Mouse (Mus musculus): ENCODE measurements around the gene Nf2. TPM values are rescaled to one million over a fixed set of nuclear protein-coding genes. Genes with fewer than 3 reads are reported as not detected.
"Not testable (repeated sequence)": the region's sequence is repeated elsewhere in the genome, so short reads cannot be mapped to it uniquely, and the experiment has no call there.

Nf2 gene
- polyA plus RNA-seq, 1 experiment from 2014 or later, result 16.0 TPM

DNA sequence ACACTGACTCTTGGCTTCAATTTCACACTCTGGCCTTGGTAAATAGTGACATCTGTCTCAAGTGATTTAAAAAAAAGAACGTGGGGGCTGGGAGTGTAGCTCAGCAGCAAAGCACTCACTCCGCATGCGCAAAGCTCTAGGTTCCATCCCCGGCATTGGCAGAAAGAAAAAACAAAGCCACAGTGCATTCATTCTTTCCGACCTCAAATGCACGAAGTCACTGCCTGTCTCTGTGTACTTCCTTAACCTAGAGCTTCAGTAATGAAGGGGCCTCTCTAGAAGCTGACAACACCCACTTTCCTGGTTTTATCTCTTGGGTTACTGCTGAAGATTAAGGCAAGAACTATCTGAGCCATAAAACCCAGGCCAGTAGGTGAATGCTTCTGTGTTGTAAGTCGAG, 45.4 kb downstream of the Nf2 start:
- no peaks in the 10 kb centered on the region for H3K9me3 ChIP-seq (ENCODE audit: control insufficient read depth)
- TF ChIP-seq CTCF (IDR thresholded peaks at IDR 0.05; ENCODE audit: low read depth), result no peak
- H3K27me3 ChIP-seq (replicated peaks; ENCODE audit: control insufficient read depth, insufficient read depth, low read length), result no peaks in the 10 kb centered on the region
- no peak overlapping the region for H3K9ac ChIP-seq (ENCODE audit: low read depth, low read length)
- ATAC-seq, result peak; percentile 78
- H3K27ac ChIP-seq (ENCODE audit: low read depth, low read length), result peak overlapping the region; percentile 50
- no peaks in the 10 kb centered on the region for H3K4me1 ChIP-seq (replicated peaks; ENCODE audit: control insufficient read depth, insufficient read depth, low read length)
- H3K4me3 ChIP-seq (ENCODE audit: low read depth, low read length), result no peak overlapping the region
- H3K4me2 ChIP-seq (replicated peaks; ENCODE audit: low read depth), result no peak overlapping the region
- 23% methylated on average over 7 of the region's 7 CpGs for WGBS
- H3K36me3 ChIP-seq (ENCODE audit: control insufficient read depth, insufficient read depth), result peaks cover 11% of the 10 kb centered on the region

DNA sequence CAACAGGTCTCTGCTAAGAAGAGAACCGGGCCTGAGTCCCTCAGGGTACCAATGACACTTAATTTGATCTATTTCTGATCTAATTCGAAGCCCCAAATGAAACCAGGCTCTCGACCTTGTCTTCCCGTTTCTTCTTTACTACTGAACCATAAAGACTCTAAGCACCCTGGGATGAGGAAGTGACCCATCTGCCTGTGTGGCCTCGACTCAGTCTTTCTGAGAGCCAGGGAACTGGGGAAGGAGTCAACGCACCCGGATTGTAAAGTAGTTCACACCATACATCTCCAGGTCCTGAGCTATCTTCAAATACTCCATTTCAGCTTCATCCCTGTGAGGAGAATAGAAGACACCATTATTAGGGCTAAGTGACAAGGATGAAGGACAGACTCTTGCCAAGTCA, 45.9 kb downstream of the Nf2 start:
- no peak for ATAC-seq
- Histone ChIP-seq H3K4me1 (replicated peaks; ENCODE audit: control insufficient read depth, insufficient read depth, low read length) (no peaks in the 10 kb centered on the region), H3K36me3 (ENCODE audit: control insufficient read depth, insufficient read depth) (peaks cover 8% of the 10 kb centered on the region), H3K4me3 (ENCODE audit: low read depth, low read length) (no peak overlapping the region), H3K9me3 (ENCODE audit: control insufficient read depth) (no peaks in the 10 kb centered on the region), H3K4me2 (replicated peaks; ENCODE audit: low read depth) (no peak overlapping the region), H3K27me3 (replicated peaks; ENCODE audit: control insufficient read depth, insufficient read depth, low read length) (no peaks in the 10 kb centered on the region), H3K9ac (ENCODE audit: low read depth, low read length) (no peak overlapping the region), H3K27ac (ENCODE audit: low read depth, low read length) (peak overlapping the region; percentile 50)
- TF ChIP-seq CTCF (IDR thresholded peaks at IDR 0.05; ENCODE audit: low read depth), result no peak
- 60% methylated on average over 7 of the region's 7 CpGs for WGBS

DNA sequence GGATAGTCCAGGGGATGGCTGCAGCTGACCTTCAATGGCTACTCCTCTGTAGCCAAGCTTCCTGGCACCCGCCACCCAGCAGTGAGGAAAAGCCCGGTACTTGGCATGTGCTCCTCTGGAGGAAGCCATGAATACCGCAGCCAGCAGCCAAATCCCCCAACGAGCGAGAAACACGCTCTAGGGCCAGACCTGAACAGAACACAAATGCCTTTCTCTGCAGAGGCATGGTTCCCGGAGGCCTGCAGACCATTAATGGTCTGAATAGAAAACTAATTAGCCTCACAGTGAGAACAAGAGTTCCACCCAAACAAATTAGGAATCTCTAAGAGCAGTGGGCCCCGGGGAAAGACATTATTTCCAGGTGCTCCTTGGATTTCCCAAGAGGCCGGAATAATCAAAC, 46.3 kb downstream of the Nf2 start:
- ATAC-seq, result no peak
- Histone ChIP-seq H3K4me1 (replicated peaks; ENCODE audit: control insufficient read depth, insufficient read depth, low read length) (no peaks in the 10 kb centered on the region), H3K36me3 (ENCODE audit: control insufficient read depth, insufficient read depth) (peaks cover 6% of the 10 kb centered on the region), H3K9ac (ENCODE audit: low read depth, low read length) (no peak overlapping the region), H3K27ac (ENCODE audit: low read depth, low read length) (no peak overlapping the region), H3K4me2 (replicated peaks; ENCODE audit: low read depth) (no peak overlapping the region), H3K4me3 (ENCODE audit: low read depth, low read length) (no peak overlapping the region), H3K27me3 (replicated peaks; ENCODE audit: control insufficient read depth, insufficient read depth, low read length) (no peaks in the 10 kb centered on the region), H3K9me3 (ENCODE audit: control insufficient read depth) (no peaks in the 10 kb centered on the region)
- TF ChIP-seq CTCF (IDR thresholded peaks at IDR 0.05; ENCODE audit: low read depth), result no peak
- 85% methylated on average over 9 of the region's 9 CpGs for WGBS

DNA sequence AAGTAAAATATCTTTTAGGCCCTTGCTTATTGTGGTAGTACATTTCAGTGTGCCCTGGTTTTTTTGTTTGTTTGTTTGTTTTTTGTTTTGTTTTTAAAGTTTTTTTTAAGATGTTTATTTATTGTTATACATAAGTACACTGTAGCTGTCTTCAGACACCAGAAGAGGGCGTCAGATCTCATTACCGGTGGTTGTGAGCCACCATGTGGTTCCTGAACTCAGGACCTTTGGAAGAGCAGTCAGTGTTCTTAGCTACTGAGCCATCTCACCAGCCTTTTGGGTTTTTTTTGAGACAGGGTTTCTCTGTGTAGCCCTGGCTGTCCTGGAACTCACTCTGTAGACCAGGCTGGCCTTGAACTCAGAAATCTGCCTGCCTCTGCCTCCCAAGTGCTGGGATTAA, 46.9 kb downstream of the Nf2 start:
- not testable (repeated sequence) for H3K36me3 ChIP-seq (ENCODE audit: control insufficient read depth, insufficient read depth); H3K9me3 ChIP-seq (ENCODE audit: control insufficient read depth); H3K4me2 ChIP-seq (replicated peaks; ENCODE audit: low read depth); H3K4me1 ChIP-seq (replicated peaks; ENCODE audit: control insufficient read depth, insufficient read depth, low read length); H3K27ac ChIP-seq (ENCODE audit: low read depth, low read length); H3K4me3 ChIP-seq (ENCODE audit: low read depth, low read length); ATAC-seq; H3K9ac ChIP-seq (ENCODE audit: low read depth, low read length); H3K27me3 ChIP-seq (replicated peaks; ENCODE audit: control insufficient read depth, insufficient read depth, low read length)
- 82% methylated on average over 2 of the region's 2 CpGs for WGBS

DNA sequence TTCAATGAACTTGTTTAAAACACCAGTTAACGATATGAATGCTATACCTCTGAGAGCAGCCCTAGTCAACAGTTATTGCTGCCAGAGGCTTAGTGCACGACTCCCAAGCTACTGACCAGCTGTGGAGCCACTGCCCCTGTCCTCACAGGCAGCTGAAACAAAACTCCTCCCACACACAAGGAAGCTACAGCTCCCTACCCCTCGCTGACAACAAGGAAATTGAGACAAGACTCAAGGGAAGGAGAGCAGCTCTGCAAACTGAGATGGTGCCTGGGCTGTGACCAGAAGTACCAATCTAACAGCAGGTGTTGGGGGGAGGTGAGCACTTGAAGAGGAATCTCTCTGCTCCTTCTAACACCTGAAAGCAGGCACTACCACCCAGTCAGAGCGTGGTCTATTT, 48.7 kb downstream of the Nf2 start:
- Histone ChIP-seq H3K27me3 (replicated peaks; ENCODE audit: control insufficient read depth, insufficient read depth, low read length) (no peaks in the 10 kb centered on the region), H3K9me3 (ENCODE audit: control insufficient read depth) (no peaks in the 10 kb centered on the region), H3K4me1 (replicated peaks; ENCODE audit: control insufficient read depth, insufficient read depth, low read length) (no peaks in the 10 kb centered on the region), H3K4me3 (ENCODE audit: low read depth, low read length) (no peak overlapping the region), H3K9ac (ENCODE audit: low read depth, low read length) (no peak overlapping the region), H3K36me3 (ENCODE audit: control insufficient read depth, insufficient read depth) (peaks cover 7% of the 10 kb centered on the region; the same call in 1 of the 2 replicates), H3K27ac (ENCODE audit: low read depth, low read length) (no peak overlapping the region), H3K4me2 (replicated peaks; ENCODE audit: low read depth) (no peak overlapping the region)
- TF ChIP-seq CTCF (IDR thresholded peaks at IDR 0.05; ENCODE audit: low read depth), result no peak
- WGBS, result 59% methylated on average over 4 of the region's 4 CpGs
- ATAC-seq, result no peak

DNA sequence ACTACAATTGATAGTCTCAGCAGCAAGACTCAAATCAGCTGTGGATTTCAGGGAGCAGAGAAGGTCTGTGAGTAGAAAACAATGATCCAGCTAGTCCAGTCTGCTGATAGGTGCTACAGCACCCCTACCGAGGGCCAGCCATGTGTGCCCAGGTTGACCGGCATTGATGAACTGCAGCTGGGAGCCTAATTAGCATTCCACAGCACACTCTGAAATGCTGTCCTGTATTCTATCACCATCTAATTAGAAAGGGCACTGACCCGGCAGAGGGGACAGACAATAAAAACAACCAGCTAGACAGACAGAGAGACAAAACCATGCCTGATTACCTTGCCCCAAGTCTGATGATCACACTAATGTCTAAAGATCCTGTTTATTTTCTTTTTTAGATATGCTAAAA, 56.3 kb downstream of the Nf2 start:
- Histone ChIP-seq H3K4me3 (ENCODE audit: low read depth, low read length) (no peak overlapping the region), H3K36me3 (ENCODE audit: control insufficient read depth, insufficient read depth) (peaks cover 53% of the 10 kb centered on the region), H3K27ac (ENCODE audit: low read depth, low read length) (no peak overlapping the region), H3K27me3 (replicated peaks; ENCODE audit: control insufficient read depth, insufficient read depth, low read length) (no peaks in the 10 kb centered on the region), H3K4me1 (replicated peaks; ENCODE audit: control insufficient read depth, insufficient read depth, low read length) (no peaks in the 10 kb centered on the region), H3K9ac (ENCODE audit: low read depth, low read length) (no peak overlapping the region), H3K9me3 (ENCODE audit: control insufficient read depth) (no peaks in the 10 kb centered on the region), H3K4me2 (replicated peaks; ENCODE audit: low read depth) (no peak overlapping the region)
- no peak for ATAC-seq
- 63% methylated on average over 3 of the region's 3 CpGs for WGBS
- TF ChIP-seq CTCF (IDR thresholded peaks at IDR 0.05; ENCODE audit: low read depth), result no peak

DNA sequence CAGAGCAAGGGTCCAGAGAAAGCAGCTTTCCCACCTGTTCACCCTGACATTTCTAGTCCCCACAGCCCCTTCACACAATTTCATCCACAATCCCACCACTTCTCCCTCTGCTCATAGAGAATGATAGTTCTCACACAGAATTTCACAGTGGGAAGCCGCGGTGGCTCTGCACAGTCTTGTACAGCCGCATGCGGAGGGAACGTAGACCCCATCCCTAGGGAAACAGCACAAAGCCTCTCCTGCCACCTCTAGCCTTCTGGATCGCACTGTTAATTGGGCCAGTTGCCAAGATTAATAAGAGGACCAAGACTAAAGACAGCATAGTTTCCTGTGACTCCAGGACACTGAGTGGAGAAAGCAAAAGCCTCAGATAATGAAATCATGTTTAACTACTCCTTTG, 57.8 kb downstream of the Nf2 start:
- H3K4me1 ChIP-seq (replicated peaks; ENCODE audit: control insufficient read depth, insufficient read depth, low read length), result no peaks in the 10 kb centered on the region
- H3K4me3 ChIP-seq (ENCODE audit: low read depth, low read length), result no peak overlapping the region
- no peak overlapping the region for H3K9ac ChIP-seq (ENCODE audit: low read depth, low read length)
- H3K27me3 ChIP-seq (replicated peaks; ENCODE audit: control insufficient read depth, insufficient read depth, low read length), result no peaks in the 10 kb centered on the region
- peaks cover 58% of the 10 kb centered on the region for H3K36me3 ChIP-seq (ENCODE audit: control insufficient read depth, insufficient read depth)
- WGBS, result 88% methylated on average over 6 of the region's 6 CpGs
- no peak overlapping the region for H3K27ac ChIP-seq (ENCODE audit: low read depth, low read length)
- no peak for TF ChIP-seq CTCF (IDR thresholded peaks at IDR 0.05; ENCODE audit: low read depth)
- H3K9me3 ChIP-seq (ENCODE audit: control insufficient read depth), result no peaks in the 10 kb centered on the region
- ATAC-seq, result no peak
- no peak overlapping the region for H3K4me2 ChIP-seq (replicated peaks; ENCODE audit: low read depth)

All from intestine, postnatal 0 days (tissue).